ENCODE assay signal across 8 mouse cellular contexts in genomic region chr5:115275998-115276397, GRCm38 (mm10). TPM values are rescaled to one million over a fixed set of nuclear protein-coding genes. Genes with fewer than 3 reads are reported as not detected.
A peak's percentile ranks its signal among the peaks of the same experiment; 100 is the strongest.
DNase-seq lines count a peak whose midpoint lies in the region; ATAC-seq lines count a peak whose summit lies in the region.

No protein-coding gene starts in this region.

- H3K27ac ChIP-seq in forebrain, embryonic 14.5 days (ENCODE audit: low read depth, low read length): no peak overlapping the region
- H3K27ac ChIP-seq in forebrain, embryonic 13.5 days: no peak overlapping the region

- no peaks in the 10 kb centered on the region for H3K27me3 ChIP-seq in forebrain, embryonic 14.5 days (replicated peaks; ENCODE audit: control insufficient read depth, insufficient read depth, low read length)
- no peaks in the 10 kb centered on the region for H3K27me3 ChIP-seq in forebrain, embryonic 13.5 days

- H3K9me3 ChIP-seq in forebrain, embryonic 14.5 days (replicated peaks; ENCODE audit: control insufficient read depth, low read length): no peaks in the 10 kb centered on the region
- no peaks in the 10 kb centered on the region; the same call in 1 of the 2 replicates for H3K9me3 ChIP-seq in forebrain, embryonic 13.5 days (replicated peaks)

- H3K9ac ChIP-seq in forebrain, embryonic 14.5 days (ENCODE audit: low read length): no peak overlapping the region
- no peak overlapping the region for H3K9ac ChIP-seq in forebrain, embryonic 13.5 days

- DNase-seq in forebrain, embryonic 14.5 days (ENCODE audit: low spot score): peak; percentile 17
- DNase-seq in 3T3-L1 (ENCODE audit: low read depth, low spot score): peak; percentile 61
- peak; percentile 90 for DNase-seq in WW6 (ENCODE audit: low read depth, low spot score)
- DNase-seq in lung, postnatal 36 days: peak; percentile 38
- DNase-seq in ovary, postnatal 36 days (ENCODE audit: low spot score): no peak
- no peak for DNase-seq in gastrocnemius, postnatal 36 days
- no peak for DNase-seq in gastrocnemius, adult 18-20 months (ENCODE audit: low spot score)

- no peak overlapping the region for H3K4me3 ChIP-seq in forebrain, embryonic 14.5 days (ENCODE audit: low read depth, low read length)
- H3K4me3 ChIP-seq in forebrain, embryonic 13.5 days: no peak overlapping the region

- H3K4me1 ChIP-seq in forebrain, embryonic 14.5 days (ENCODE audit: control insufficient read depth, insufficient read depth, low read length): peaks cover 16% of the 10 kb centered on the region
- peaks cover 18% of the 10 kb centered on the region for H3K4me1 ChIP-seq in forebrain, embryonic 13.5 days

- no peaks in the 10 kb centered on the region for H3K36me3 ChIP-seq in forebrain, embryonic 14.5 days (ENCODE audit: control insufficient read depth, insufficient read depth, low read length)
- no peaks in the 10 kb centered on the region for H3K36me3 ChIP-seq in forebrain, embryonic 13.5 days (ENCODE audit: poor library complexity, severe bottlenecking)

- intact Hi-C loops in gastrocnemius, postnatal 36 days (cut with DNase I): loop anchor here (5.0 kb wide), 1 partner anchor 71 kb away; the partner anchor contains the start of gene Cox6a1

- 36% methylated on average over 14 of the region's 14 CpGs for WGBS in forebrain, embryonic 14.5 days
- 34% methylated on average over 14 of the region's 14 CpGs for WGBS in forebrain, embryonic 13.5 days

- no peak overlapping the region for H3K4me2 ChIP-seq in forebrain, embryonic 14.5 days (ENCODE audit: low read length)
- no peak overlapping the region for H3K4me2 ChIP-seq in forebrain, embryonic 13.5 days

- ATAC-seq in forebrain, embryonic 14.5 days: no peak
- ATAC-seq in forebrain, embryonic 13.5 days: no peak

RNA-seq across cellular contexts. Expression of gene Rnf10, which starts 3.3 kb away (rescaled TPM):
- 64.3 and 75.2 TPM in 2 replicates for polyA plus RNA-seq in forebrain, embryonic 14.5 days (2014; fragmentation: Nextera tagmentation; extraction: Ambion mirVana)
- polyA plus RNA-seq in forebrain, embryonic 13.5 days (2015; fragmentation: Nextera tagmentation; extraction: Ambion mirVana): 134 and 138 TPM in 2 replicates
- total RNA-seq in gastrocnemius, postnatal 36 days (2021): 100 to 1,000 TPM; 243 to 279 TPM
- 100 to 1,000 TPM; 275 to 312 TPM for total RNA-seq in gastrocnemius, adult 18-20 months (2021)

RNA-seq across cellular contexts. Expression of gene Coq5, which starts 3.5 kb away (rescaled TPM):
- polyA plus RNA-seq in forebrain, embryonic 14.5 days (2014; fragmentation: Nextera tagmentation; extraction: Ambion mirVana): 55.1 and 60.9 TPM in 2 replicates
- 53.7 and 54.0 TPM in 2 replicates for polyA plus RNA-seq in forebrain, embryonic 13.5 days (2015; fragmentation: Nextera tagmentation; extraction: Ambion mirVana)
- total RNA-seq in gastrocnemius, postnatal 36 days (2021): 10 to 100 TPM; 86.7 to 87.0 TPM
- 10 to 100 TPM; 81.3 to 91.7 TPM for total RNA-seq in gastrocnemius, adult 18-20 months (2021)

RNA-seq across cellular contexts. Expression of gene Dynll1, which starts 24.8 kb away (rescaled TPM):
- 1,615 and 1,740 TPM in 2 replicates for polyA plus RNA-seq in forebrain, embryonic 14.5 days (2014; fragmentation: Nextera tagmentation; extraction: Ambion mirVana)
- 1,571 and 1,757 TPM in 2 replicates for polyA plus RNA-seq in forebrain, embryonic 13.5 days (2015; fragmentation: Nextera tagmentation; extraction: Ambion mirVana)
- total RNA-seq in gastrocnemius, postnatal 36 days (2021): 10 to 100 TPM; 51.5 to 76.5 TPM
- 10 to 100 TPM; 44.1 to 75.5 TPM for total RNA-seq in gastrocnemius, adult 18-20 months (2021)

RNA-seq across cellular contexts. Expression of gene Pop5, which starts 40.4 kb away (rescaled TPM):
- polyA plus RNA-seq in forebrain, embryonic 14.5 days (2014; fragmentation: Nextera tagmentation; extraction: Ambion mirVana): 101 and 105 TPM in 2 replicates
- 102 and 112 TPM in 2 replicates for polyA plus RNA-seq in forebrain, embryonic 13.5 days (2015; fragmentation: Nextera tagmentation; extraction: Ambion mirVana)
- 10 to 100 TPM; 27.9 to 28.2 TPM for total RNA-seq in gastrocnemius, postnatal 36 days (2021)
- total RNA-seq in gastrocnemius, adult 18-20 months (2021): 10 to 100 TPM; 34.9 to 39.3 TPM

RNA-seq across cellular contexts. Expression of gene Srsf9, which starts 51.0 kb away (rescaled TPM):
- 165 and 169 TPM in 2 replicates for polyA plus RNA-seq in forebrain, embryonic 14.5 days (2014; fragmentation: Nextera tagmentation; extraction: Ambion mirVana)
- polyA plus RNA-seq in forebrain, embryonic 13.5 days (2015; fragmentation: Nextera tagmentation; extraction: Ambion mirVana): 255 and 263 TPM in 2 replicates
- total RNA-seq in gastrocnemius, postnatal 36 days (2021): 10 to 100 TPM; 10.7 to 11.0 TPM
- 10 to 100 TPM in 1 of 2 experiments, 1 to 10 TPM in 1; 9.6 to 13.2 TPM for total RNA-seq in gastrocnemius, adult 18-20 months (2021)

Comparison
In these comparisons a context has a peak if more than half of its experiments do, and no peak if none do; other contexts are left out.
1. DNase-seq: peak in forebrain, embryonic 14.5 days (single experiment), 3T3-L1 (single experiment), WW6 (single experiment) and lung, postnatal 36 days (single experiment); none in ovary, postnatal 36 days (single experiment), gastrocnemius, postnatal 36 days (0 of 2) and gastrocnemius, adult 18-20 months (single experiment).